Mouse (Mus musculus) heart, adult 2 months (tissue): ENCODE results near the gene Myl3. TPM values are rescaled to one million over a fixed set of nuclear protein-coding genes. Genes with fewer than 3 reads are reported as not detected.

ENCODE experiments used
- DNase-seq, 2 experiments: peaks; one replicate each; pipeline ENCODE4 v3.0.0; 2021
- H3K27ac ChIP-seq: fragments of 200-600 bp; 2 replicates; pipeline ENCODE4 v1.8.1; 2022
- H3K27me3 ChIP-seq: fragments of 200-500 bp; 2 replicates; pipeline ENCODE4 v1.6.1; 2012; ENCODE audit warnings: mild to moderate bottlenecking, low read length, inconsistent platforms, mixed read lengths; ENCODE audit not compliant: control insufficient read depth, insufficient read depth
- H3K36me3 ChIP-seq: fragments of 200-500 bp; 2 replicates; pipeline ENCODE4 v1.6.1; 2012; ENCODE audit warnings: low read length, inconsistent platforms; ENCODE audit not compliant: control insufficient read depth, insufficient read depth
- H3K4me1 ChIP-seq: fragments of 200-500 bp; 2 replicates; pipeline ENCODE4 v1.6.1; 2011; ENCODE audit warnings: low read length; ENCODE audit not compliant: control insufficient read depth, insufficient read depth
- H3K4me3 ChIP-seq: fragments of 200-600 bp; 2 replicates; pipeline ENCODE4 v1.8.1; 2022
- H3K79me2 ChIP-seq: fragments of 200-500 bp; replicated peaks from 2 replicates; pipeline ENCODE4 v1.6.1; 2012; ENCODE audit warnings: mild to moderate bottlenecking, inconsistent platforms, low read length, moderate library complexity, mixed read lengths; ENCODE audit not compliant: control insufficient read depth, insufficient read depth
- H3K9ac ChIP-seq: fragments of 200-500 bp; 2 replicates; pipeline ENCODE4 v1.6.1; 2012; ENCODE audit warnings: low read depth, mild to moderate bottlenecking, control low read depth, inconsistent platforms, low read length, mixed read lengths
- CTCF ChIP-seq: fragments of 200-600 bp; IDR thresholded peaks from 2 replicates; pipeline ENCODE4 v1.8.1; 2022; ENCODE audit warnings: antibody characterized with exemption, mild to moderate bottlenecking, moderate library complexity
- EP300 ChIP-seq: fragments of 200-500 bp; IDR thresholded peaks from 2 replicates; pipeline ENCODE4 v1.6.1; 2011; ENCODE audit warnings: low read depth, low read length, control low read depth; ENCODE audit not compliant: insufficient read depth
- POLR2A ChIP-seq: fragments of 200-500 bp; IDR thresholded peaks from 2 replicates; pipeline ENCODE4 v1.6.1; 2011; ENCODE audit warnings: mild to moderate bottlenecking, low read depth, low read length, control low read depth; ENCODE audit not compliant: insufficient read depth
- WGBS: fragments of 180-500 bp; shearing (Covaris S2); methylation state at CpG from one replicate; pipeline ENCODE4 v1.1.7; 2018; 5-methylcytosine and 5-hydroxymethylcytosine counted together
- intact Hi-C: fragments of 180-260 bp; cut with DNase I; formaldehyde crosslinking; loops from one replicate; pipeline ENCODE4 v1.15.1; 2025
- polyA plus RNA-seq: library from polyadenylated mRNA; depleted of rRNA; stranded (reverse); fragments of >200 nt; gene quantifications from 2 replicates; pipeline ENCODE4 v1.2.3, GENCODE M21; 2012
- total RNA-seq, 2 experiments: library from RNA; stranded (reverse); gene quantifications; 2 replicates each; pipeline ENCODE4 v1.2.3; 2021

Gene Myl3
- total and polyA plus RNA-seq, 3 experiments, result 9,227 to 11,139 (median 9,326) TPM

DNA sequence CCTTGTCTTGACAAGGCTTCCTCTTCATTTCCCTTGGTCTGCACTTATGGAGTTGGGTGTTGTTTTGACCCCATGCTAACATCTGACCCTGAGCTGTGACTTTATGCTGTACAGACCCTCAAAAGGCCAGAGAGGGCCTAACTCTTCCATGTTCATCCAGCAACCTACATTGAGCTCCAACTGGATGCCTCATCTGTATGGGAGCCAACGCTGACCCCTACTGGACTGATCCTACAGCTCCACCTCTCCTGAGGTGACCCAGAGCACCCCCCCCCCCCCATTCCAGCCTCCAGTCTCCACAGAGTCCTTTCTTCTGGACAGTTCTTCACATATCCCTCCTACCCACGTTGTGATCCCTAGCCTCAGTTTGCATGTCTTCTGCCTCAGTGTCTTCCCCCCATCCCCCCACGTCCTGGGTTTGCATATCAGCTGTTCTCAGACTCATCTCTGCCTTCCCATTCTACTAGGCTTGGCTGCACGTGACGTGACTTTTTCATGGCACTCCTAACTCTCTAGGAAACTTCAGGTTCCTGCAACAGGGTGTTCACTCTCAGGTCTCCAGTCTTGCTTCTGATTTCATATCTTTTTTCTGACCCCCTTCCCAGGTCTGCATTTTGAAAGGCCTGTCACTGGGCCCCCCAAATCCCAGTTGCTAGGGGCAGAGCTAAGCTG lies 37.7 kb downstream of the Myl3 start:
- Histone ChIP-seq H3K9ac (no peak overlapping the region), H3K27ac (no peak overlapping the region), H3K27me3 (no peaks in the 10 kb centered on the region), H3K4me1 (no peaks in the 10 kb centered on the region; the same call in 1 of the 2 replicates), H3K79me2 (no peaks in the 10 kb centered on the region), H3K4me3 (no peak overlapping the region), H3K36me3 (no peaks in the 10 kb centered on the region)
- WGBS, result 64% methylated on average over 5 of the region's 5 CpGs
- no peak for DNase-seq
- intact Hi-C loops, result loop anchor here (2.0 kb wide), 1 partner anchor 21 kb away; no protein-coding TSS in a partner anchor
- TF ChIP-seq EP300, result no peak
- TF ChIP-seq POLR2A, result no peak
- TF ChIP-seq CTCF, result peak; percentile 37

DNA sequence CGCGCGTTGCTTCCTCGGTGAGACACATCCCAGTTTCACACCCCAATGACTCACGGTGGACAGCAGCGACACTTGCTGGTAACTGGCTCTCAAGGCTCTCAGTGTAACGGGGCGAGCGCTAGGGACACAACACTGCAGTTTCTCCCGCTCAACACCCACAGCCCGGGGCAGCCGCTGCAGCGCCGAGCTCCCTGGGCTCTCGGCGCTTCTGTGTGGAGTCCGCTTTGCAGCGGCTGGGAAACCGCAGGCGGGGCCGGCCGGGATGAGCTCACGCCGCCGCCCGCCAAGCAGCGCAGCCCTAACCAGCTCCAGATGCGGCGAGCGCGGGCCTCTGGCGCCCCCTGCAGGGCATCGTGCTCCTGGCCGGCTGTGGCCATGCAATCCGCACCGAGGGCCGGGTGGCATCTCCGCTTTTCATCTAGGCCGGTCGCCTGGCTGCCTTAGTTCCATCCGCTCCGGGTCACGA lies 39.6 kb downstream of the Myl3 start:
- no peaks in the 10 kb centered on the region for H3K79me2 ChIP-seq
- intact Hi-C loops, result loop anchor here (1.0 to 10.0 kb wide), 6 partner anchors 49 to 370 kb away; no protein-coding TSS in a partner anchor
- no peaks in the 10 kb centered on the region for H3K27me3 ChIP-seq
- peak overlapping the region; percentile 66 for H3K27ac ChIP-seq
- H3K36me3 ChIP-seq, result no peaks in the 10 kb centered on the region
- peak; percentile 95 to 98 for DNase-seq
- H3K4me1 ChIP-seq, result no peaks in the 10 kb centered on the region; the same call in 1 of the 2 replicates
- TF ChIP-seq CTCF, result peak; percentile 88
- no peak for TF ChIP-seq POLR2A
- 0 out of 2 replicates have a peak, but pooled peaks have one; percentile 0 for TF ChIP-seq EP300
- peak overlapping the region; percentile 47 for H3K4me3 ChIP-seq
- WGBS, result 1% methylated on average over 43 of the region's 43 CpGs
- peak overlapping the region; percentile 71 for H3K9ac ChIP-seq

DNA sequence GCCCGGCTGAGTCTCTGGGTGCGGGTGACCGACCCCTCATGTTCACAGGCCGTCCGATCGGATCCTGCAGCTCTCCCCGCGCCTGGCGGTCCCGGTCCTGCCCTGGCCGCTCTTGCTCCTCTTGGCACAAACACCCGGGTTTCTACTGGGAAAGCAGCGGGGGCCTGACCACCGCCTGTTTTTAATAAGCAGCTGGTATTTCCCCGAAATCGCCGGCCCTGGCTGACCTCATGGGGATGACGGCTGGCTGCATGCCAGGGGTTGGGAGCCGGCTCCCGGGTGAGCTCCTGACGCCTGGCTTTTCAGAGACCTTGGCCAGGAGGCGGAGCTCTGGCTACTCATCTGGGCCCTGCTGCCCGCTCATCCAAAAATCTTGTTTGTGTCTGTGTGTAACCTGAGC lies 40.1 kb downstream of the Myl3 start:
- no peak for TF ChIP-seq EP300
- no peak for TF ChIP-seq POLR2A
- no peak; the same call in 1 of the 2 replicates for TF ChIP-seq CTCF
- Histone ChIP-seq H3K9ac (peak overlapping the region; percentile 71), H3K4me1 (no peaks in the 10 kb centered on the region; the same call in 1 of the 2 replicates), H3K27ac (peak overlapping the region; percentile 66), H3K4me3 (peak overlapping the region; percentile 47), H3K36me3 (no peaks in the 10 kb centered on the region), H3K27me3 (no peaks in the 10 kb centered on the region), H3K79me2 (no peaks in the 10 kb centered on the region)
- WGBS, result 2% methylated on average over 23 of the region's 23 CpGs
- intact Hi-C loops, result loop anchor here (1.0 to 10.0 kb wide), 7 partner anchors 49 to 371 kb away; no protein-coding TSS in a partner anchor
- peak; percentile 90 to 91 for DNase-seq

DNA sequence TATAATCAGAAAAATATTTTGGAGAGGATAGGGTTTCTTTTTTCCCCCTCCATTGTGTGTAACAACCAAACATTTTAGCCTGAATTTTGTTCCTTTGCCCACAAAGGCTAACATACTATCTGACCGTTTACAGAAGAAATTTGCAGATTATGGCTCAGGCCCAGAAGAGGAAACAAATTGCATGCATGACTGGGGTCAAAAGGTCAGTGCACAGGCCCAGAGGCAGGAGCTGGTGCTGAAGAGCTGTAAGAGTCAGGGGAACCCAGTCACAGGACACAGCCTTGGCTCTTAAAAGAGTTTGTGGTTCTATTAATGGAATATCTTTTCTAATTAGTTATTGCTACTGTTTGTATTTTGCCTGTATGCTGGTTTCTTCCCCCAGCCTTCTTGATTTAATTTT lies 42.0 kb downstream of the Myl3 start:
- intact Hi-C loops, result loop anchor here (2.0 to 10.0 kb wide), 4 partner anchors 87 to 341 kb away; no protein-coding TSS in a partner anchor
- 53% methylated on average over 1 of the region's 1 CpGs for WGBS
- no peak for DNase-seq
- H3K27me3 ChIP-seq, result no peaks in the 10 kb centered on the region
- no peaks in the 10 kb centered on the region; the same call in 1 of the 2 replicates for H3K4me1 ChIP-seq
- no peak overlapping the region for H3K27ac ChIP-seq
- no peak overlapping the region for H3K4me3 ChIP-seq
- TF ChIP-seq CTCF (no peak), EP300 (no peak), POLR2A (no peak)
- no peaks in the 10 kb centered on the region for H3K79me2 ChIP-seq
- no peaks in the 10 kb centered on the region for H3K36me3 ChIP-seq
- H3K9ac ChIP-seq, result no peak overlapping the region

- Histone ChIP-seq H3K36me3 (no peaks in the 10 kb centered on the region), H3K9ac (no peak overlapping the region), H3K79me2 (no peaks in the 10 kb centered on the region), H3K4me1 (no peaks in the 10 kb centered on the region), H3K4me3 (no peak overlapping the region), H3K27ac (no peak overlapping the region), H3K27me3 (no peaks in the 10 kb centered on the region)
- no peak for DNase-seq
- WGBS, result 81% methylated on average over 3 of the region's 3 CpGs
- intact Hi-C loops, result loop anchor here (10.0 kb wide), 1 partner anchor 287 kb away; no protein-coding TSS in a partner anchor
- TF ChIP-seq CTCF, result peak; percentile 22; the same call in 1 of the 2 replicates
- TF ChIP-seq EP300, result no peak
These were observed 46.5 kb downstream of the Myl3 start for GRCm38 (mm10) chr9:110788169-110788568.

DNA sequence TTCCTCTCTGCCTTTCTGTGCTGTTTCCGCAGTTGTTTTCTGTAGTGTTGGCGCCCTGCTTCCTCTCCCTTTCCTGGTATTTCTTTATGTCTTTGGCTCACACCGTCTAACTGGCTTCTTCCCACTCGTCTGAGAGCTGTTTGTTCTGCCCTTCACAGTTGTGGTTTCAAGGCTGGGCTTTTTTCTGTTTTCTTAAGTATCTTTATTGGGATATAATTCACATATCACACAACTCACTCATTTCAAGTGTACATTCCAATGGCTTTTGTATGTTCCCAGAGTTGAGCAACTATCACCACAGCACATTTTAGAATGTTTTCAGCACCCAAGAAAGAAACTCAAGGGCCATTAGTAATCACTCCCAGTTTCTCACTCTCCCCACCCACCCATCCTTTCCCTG lies 48.8 kb downstream of the Myl3 start:
- Histone ChIP-seq H3K4me3 (no peak overlapping the region), H3K27ac (no peak overlapping the region), H3K9ac (no peak overlapping the region), H3K27me3 (no peaks in the 10 kb centered on the region), H3K36me3 (no peaks in the 10 kb centered on the region), H3K4me1 (no peaks in the 10 kb centered on the region), H3K79me2 (no peaks in the 10 kb centered on the region)
- TF ChIP-seq POLR2A (no peak), EP300 (no peak), CTCF (no peak)
- WGBS, result 55% methylated on average over 4 of the region's 4 CpGs
- intact Hi-C loops, result no loop called here
- DNase-seq, result no peak
